Mouse (Mus musculus): Measurements from ENCODE around the gene Tmcc3. TPM values are rescaled to one million over a fixed set of nuclear protein-coding genes. Genes with fewer than 3 reads are reported as not detected.

The Tmcc3 gene
- polyA plus RNA-seq, 1 experiment from 2014 or later = 8.6 TPM

DNA sequence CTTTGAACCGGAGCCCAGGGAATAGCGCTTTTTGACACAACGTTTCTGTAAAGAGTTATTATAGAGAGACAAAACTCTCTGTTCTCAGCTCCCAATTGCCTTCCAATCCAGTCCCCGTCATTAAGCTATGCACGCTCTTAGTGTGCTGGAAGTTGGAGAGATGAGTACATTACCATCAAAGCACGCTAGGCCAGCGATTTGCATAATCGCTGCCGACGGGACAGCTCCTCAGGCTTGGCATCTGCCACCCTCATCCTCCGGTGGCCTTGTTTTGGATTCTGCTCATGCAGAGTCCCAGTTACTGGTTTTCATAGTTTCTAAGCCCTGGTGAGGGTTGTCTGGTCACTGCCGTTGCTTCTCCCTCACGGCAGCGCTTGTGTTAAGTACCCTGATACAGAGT lies 70.9 kb downstream of the Tmcc3 start:
- H3K36me3 ChIP-seq = no peaks in the 10 kb centered on the region
- no peaks in the 10 kb centered on the region for H3K27me3 ChIP-seq (replicated peaks)
- no peak overlapping the region for H3K4me3 ChIP-seq (replicated peaks)
- H3K9me3 ChIP-seq = no peaks in the 10 kb centered on the region
- no peak overlapping the region for H3K4me2 ChIP-seq (replicated peaks)
- no peak overlapping the region for H3K9ac ChIP-seq
- WGBS = 89% methylated on average over 14 of the region's 14 CpGs
- no peak for ATAC-seq
- H3K27ac ChIP-seq = no peak overlapping the region
- H3K4me1 ChIP-seq (replicated peaks) = no peaks in the 10 kb centered on the region

DNA sequence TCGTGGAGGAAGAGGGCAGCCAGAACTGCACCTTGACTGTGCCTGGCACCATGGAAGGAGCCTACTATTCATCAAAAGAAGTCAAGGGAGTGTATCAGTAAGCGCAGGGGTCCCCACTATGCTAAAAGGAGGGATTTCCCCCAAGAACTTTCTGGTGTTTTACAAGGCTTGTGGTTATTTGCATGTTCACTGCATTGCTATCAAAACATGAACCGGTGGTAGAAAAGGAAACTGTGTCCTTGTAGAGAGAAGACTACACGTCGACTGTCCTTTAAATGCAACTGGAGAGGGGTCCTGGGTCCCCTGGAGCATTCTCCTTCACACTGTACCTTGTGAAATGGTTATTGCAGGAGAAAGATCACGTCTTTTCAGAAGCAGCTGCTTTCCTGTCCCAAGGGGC lies 71.8 kb downstream of the Tmcc3 start:
- no peak overlapping the region for H3K9ac ChIP-seq
- H3K9me3 ChIP-seq = no peaks in the 10 kb centered on the region
- H3K36me3 ChIP-seq = no peaks in the 10 kb centered on the region
- no peak for ATAC-seq
- H3K4me3 ChIP-seq (replicated peaks) = no peak overlapping the region
- no peak overlapping the region for H3K4me2 ChIP-seq (replicated peaks)
- H3K27me3 ChIP-seq (replicated peaks) = no peaks in the 10 kb centered on the region
- 84% methylated on average over 6 of the region's 6 CpGs for WGBS
- H3K4me1 ChIP-seq (replicated peaks) = no peaks in the 10 kb centered on the region
- no peak overlapping the region for H3K27ac ChIP-seq

DNA sequence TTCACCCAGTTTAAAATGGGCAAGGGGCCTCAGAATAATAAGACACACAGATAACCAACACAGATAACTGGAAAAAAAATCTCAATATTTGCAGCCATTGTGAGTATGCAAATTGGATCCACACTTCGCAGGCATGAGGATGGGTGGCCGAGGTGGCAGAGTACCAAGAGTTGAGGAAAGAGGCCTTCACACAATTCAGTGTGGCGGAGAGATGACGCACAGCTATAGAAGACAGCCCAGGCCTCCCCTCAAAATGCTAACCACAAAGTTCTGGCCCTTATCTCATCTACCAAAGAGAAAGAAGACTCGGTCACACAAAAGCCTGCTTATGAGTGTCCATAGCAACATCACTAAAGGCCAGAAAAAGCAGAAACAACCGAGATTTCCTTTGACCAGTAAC lies 77.5 kb downstream of the Tmcc3 start:
- Histone ChIP-seq H3K27ac (no peak overlapping the region), H3K4me3 (replicated peaks) (no peak overlapping the region), H3K4me2 (replicated peaks) (no peak overlapping the region), H3K36me3 (no peaks in the 10 kb centered on the region), H3K4me1 (replicated peaks) (no peaks in the 10 kb centered on the region), H3K9ac (no peak overlapping the region), H3K9me3 (no peaks in the 10 kb centered on the region), H3K27me3 (replicated peaks) (no peaks in the 10 kb centered on the region)
- ATAC-seq = no peak
- WGBS = 89% methylated on average over 6 of the region's 6 CpGs

DNA sequence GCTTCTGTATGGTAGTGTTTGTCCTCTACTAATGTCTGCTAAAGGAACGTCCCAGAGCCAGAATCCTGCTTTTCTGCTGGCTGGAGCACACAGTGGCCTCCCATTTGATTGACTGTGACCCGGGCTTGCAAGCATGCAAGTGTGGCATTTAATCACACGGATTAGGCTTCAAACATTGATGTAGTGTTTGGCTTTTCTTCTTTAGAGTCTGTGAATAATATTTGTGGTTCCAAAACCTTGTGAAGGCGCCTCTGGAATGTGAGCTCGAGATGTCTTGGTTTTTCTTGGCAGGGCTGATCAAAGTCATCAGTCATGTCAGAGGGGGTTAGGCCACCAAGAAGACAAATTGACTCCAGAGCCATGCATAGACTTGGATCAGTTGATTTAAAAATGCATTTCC lies 79.3 kb downstream of the Tmcc3 start:
- Histone ChIP-seq H3K4me3 (replicated peaks) (no peak overlapping the region), H3K9me3 (no peaks in the 10 kb centered on the region), H3K4me2 (replicated peaks) (no peak overlapping the region), H3K27me3 (replicated peaks) (no peaks in the 10 kb centered on the region), H3K36me3 (no peaks in the 10 kb centered on the region), H3K27ac (no peak overlapping the region), H3K4me1 (replicated peaks) (no peaks in the 10 kb centered on the region), H3K9ac (no peak overlapping the region)
- 56% methylated on average over 5 of the region's 5 CpGs for WGBS
- no peak for ATAC-seq

DNA sequence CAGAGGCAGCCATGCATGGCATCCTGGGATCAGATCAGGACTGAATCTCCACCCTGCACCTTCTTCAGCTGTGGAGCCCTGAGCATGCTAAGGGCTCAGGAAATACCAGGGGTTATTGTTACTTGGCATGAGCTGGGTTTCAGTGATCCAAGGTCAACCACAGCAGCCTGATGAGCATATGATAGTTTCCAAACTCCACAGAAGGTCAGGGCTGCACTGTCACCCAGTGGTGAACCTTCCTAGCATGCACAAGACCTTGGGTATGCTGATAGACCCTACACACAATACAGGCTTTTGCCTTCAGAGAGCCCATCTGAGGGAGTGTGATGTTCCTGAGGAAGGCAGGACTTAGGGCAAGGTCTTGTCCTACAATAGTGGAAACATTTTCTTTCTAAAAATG lies 82.5 kb downstream of the Tmcc3 start:
- Histone ChIP-seq H3K4me2 (replicated peaks) (no peak overlapping the region), H3K4me1 (replicated peaks) (no peaks in the 10 kb centered on the region), H3K4me3 (replicated peaks) (no peak overlapping the region), H3K27ac (no peak overlapping the region), H3K36me3 (no peaks in the 10 kb centered on the region), H3K9ac (no peak overlapping the region), H3K9me3 (no peaks in the 10 kb centered on the region), H3K27me3 (replicated peaks) (no peaks in the 10 kb centered on the region)
- ATAC-seq = no peak

DNA sequence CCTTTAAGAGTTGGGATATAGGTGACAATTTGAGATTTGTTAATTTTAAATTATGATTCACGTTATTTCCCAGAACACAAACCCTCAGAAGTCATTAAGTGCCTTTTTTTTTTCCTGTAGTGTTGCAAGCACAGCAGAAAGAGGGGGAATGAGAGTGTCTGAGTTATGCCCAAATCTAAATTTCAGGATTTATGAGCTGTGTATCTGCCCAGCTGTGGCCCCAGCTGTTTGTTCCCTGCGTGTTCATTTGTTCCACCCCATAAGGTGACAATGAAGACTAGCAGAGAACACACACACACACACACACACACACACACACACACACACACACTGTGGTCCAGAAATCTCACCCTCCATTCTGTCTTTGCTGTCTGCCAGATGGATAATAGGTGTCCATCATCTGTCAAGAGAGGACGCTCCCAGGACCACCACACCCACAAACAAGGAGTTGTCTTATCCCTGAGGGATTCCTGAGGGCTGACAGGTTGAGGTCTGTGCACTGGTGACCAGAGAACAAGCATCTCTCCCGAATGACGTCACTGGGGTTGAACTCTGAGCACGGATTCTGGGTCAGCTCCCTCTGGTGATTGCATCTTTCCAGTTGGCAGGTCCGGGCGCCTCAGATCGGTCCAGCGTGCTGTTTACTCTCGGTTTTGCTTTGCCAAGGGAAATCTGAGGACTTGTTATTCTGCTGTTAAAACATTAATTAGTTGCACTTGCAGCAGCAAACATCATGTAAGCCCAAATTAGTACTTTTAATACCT lies 86.3 kb downstream of the Tmcc3 start:
- Histone ChIP-seq H3K9ac (no peak overlapping the region), H3K9me3 (no peaks in the 10 kb centered on the region), H3K36me3 (no peaks in the 10 kb centered on the region), H3K27ac (no peak overlapping the region), H3K4me3 (replicated peaks) (no peak overlapping the region), H3K4me2 (replicated peaks) (no peak overlapping the region), H3K27me3 (replicated peaks) (no peaks in the 10 kb centered on the region), H3K4me1 (replicated peaks) (no peaks in the 10 kb centered on the region)
- ATAC-seq = no peak
- 62% methylated on average over 11 of the region's 11 CpGs for WGBS

DNA sequence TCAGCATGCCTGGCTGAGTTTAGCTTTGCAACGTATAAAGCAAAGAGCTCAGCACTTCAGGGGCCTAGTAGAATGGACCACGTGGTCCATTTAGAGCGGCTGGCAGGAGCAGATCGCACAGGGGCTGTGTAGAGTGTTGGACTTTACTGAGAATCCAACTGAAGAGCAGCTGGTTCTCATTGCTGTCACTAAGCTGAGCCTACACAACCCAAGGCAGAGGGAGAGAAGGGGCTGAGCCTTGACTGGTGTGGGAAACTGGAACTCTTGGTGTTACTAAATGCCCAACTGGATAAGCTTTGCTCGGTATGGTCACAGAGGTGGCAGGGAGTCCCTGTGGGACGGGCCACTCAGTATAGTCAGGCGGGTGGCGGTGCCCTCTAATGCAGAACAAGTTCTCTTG lies 89.1 kb downstream of the Tmcc3 start:
- WGBS = 72% methylated on average over 8 of the region's 8 CpGs
- Histone ChIP-seq H3K27ac (no peak overlapping the region), H3K27me3 (replicated peaks) (no peaks in the 10 kb centered on the region), H3K9me3 (no peaks in the 10 kb centered on the region), H3K4me2 (replicated peaks) (no peak overlapping the region), H3K4me3 (replicated peaks) (no peak overlapping the region), H3K36me3 (no peaks in the 10 kb centered on the region), H3K4me1 (replicated peaks) (no peaks in the 10 kb centered on the region), H3K9ac (no peak overlapping the region)
- no peak for ATAC-seq

DNA sequence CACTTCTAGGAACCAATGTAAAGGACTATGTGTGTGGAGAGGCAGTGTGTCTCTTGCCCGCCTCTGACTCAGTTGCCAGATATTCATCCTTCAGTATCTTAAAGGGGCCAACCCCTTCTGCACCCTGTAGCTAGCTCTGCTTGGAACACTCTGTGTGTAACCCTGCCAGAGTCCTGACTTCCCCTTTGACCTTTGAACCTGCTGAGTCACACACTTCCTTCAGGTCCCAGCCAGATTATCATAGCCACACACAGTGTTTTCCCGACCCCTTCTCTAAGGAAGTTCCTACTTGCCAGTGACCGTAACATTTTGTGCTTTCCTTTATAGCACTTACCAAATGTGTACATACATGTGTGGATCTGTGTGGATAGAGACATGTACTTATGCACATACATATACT lies 93.7 kb downstream of the Tmcc3 start:
- Histone ChIP-seq H3K4me1 (replicated peaks) (no peaks in the 10 kb centered on the region), H3K36me3 (no peaks in the 10 kb centered on the region), H3K4me3 (replicated peaks) (no peak overlapping the region), H3K4me2 (replicated peaks) (no peak overlapping the region), H3K27ac (no peak overlapping the region), H3K27me3 (replicated peaks) (no peaks in the 10 kb centered on the region), H3K9me3 (no peaks in the 10 kb centered on the region), H3K9ac (no peak overlapping the region)
- ATAC-seq = no peak
- WGBS = 56% methylated on average over 3 of the region's 3 CpGs

DNA sequence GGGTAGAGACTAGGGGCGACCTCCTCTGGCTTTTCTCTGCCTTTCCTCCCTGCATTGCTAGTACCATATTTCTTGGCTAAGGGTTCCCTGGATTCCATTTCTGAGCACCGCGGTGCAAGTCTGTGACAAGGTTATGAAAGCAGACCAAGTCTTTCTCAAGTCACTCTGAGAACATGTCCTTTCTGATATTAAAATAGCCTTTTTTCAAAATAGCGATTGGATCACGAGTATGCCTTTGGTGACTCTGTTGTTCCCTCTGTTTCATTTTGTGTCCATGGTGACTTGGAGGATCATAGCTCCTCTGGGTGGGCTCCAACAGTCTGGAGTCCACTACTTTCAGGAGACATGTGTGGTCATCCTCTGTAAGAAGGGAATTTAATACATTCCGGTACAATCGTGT lies 95.1 kb downstream of the Tmcc3 start:
- H3K4me3 ChIP-seq (replicated peaks) = no peak overlapping the region
- ATAC-seq = no peak
- 86% methylated on average over 7 of the region's 7 CpGs for WGBS
- H3K9ac ChIP-seq = no peak overlapping the region
- H3K36me3 ChIP-seq = no peaks in the 10 kb centered on the region
- no peaks in the 10 kb centered on the region for H3K9me3 ChIP-seq
- no peaks in the 10 kb centered on the region for H3K4me1 ChIP-seq (replicated peaks)
- no peaks in the 10 kb centered on the region for H3K27me3 ChIP-seq (replicated peaks)
- no peak overlapping the region for H3K4me2 ChIP-seq (replicated peaks)
- H3K27ac ChIP-seq = no peak overlapping the region

DNA sequence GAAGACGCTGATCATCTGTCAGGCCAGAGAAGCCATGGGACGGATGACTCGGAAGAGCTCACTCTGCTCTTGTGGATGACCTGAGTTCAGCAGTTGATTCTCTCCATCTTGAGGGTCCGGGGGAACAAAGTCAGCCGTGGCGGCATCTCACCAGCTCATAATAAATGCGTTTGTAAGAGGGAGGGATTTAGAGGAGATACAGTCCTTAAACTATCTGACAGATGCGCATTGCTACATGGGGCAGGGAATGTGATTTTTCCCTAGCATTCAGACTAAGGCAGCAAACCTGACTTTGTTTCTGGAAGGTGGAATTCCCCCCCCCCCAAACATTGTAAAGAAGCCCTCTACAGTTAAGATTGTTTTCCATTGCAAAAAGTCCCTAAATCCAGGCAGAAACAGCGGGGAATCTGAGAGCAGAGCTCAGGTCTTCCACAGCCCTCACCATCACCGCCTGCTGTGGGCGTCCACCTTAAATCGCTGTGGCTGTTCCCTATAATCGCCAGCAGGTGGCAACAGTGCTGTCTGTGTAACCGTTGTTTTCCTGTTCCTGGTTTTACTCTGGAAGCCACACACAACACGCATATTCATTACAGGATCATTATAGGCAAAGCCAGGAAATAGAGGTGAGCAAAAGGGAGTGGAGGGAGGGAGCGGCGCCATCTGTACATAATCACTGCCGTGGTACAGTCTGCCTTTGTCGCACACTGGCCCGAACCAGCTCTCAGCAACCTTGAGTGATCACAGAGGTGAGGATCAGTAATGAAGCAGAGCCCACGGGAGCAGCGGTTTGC lies 96.8 kb downstream of the Tmcc3 start:
- H3K27ac ChIP-seq = no peak overlapping the region

DNA sequence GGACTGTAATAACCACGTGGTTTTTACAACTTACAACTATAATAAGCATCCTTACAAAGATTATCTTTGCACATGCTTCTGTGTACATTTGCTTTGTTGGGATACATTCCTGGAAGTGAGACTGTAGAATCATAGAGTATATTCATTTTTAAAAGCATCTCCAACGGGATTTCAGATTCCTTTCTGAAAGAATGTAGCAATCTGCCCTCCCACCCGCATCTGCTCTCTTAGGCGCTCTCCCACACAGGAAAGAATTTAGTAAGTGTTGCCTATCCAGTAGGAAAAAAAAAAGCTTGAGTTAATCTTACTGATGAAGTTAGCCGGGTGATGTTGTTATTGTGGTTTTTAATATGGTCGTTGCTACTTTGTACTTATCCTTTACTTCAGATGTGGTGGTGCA lies 97.9 kb downstream of the Tmcc3 start:
- Histone ChIP-seq H3K4me2 (replicated peaks) (no peak overlapping the region), H3K27me3 (replicated peaks) (no peaks in the 10 kb centered on the region), H3K36me3 (no peaks in the 10 kb centered on the region), H3K4me3 (replicated peaks) (no peak overlapping the region), H3K9ac (no peak overlapping the region), H3K27ac (no peak overlapping the region), H3K4me1 (replicated peaks) (peaks cover 11% of the 10 kb centered on the region), H3K9me3 (no peaks in the 10 kb centered on the region)
- WGBS = 61% methylated on average over 6 of the region's 6 CpGs
- ATAC-seq = no peak

More for the DNA sequence above, 96.8 kb downstream of the Tmcc3 start:
- 21% methylated on average over 22 of the region's 22 CpGs for WGBS
- Histone ChIP-seq H3K36me3 (no peaks in the 10 kb centered on the region), H3K4me2 (replicated peaks) (peak overlapping the region; percentile 65), H3K9ac (no peak overlapping the region), H3K4me3 (replicated peaks) (peak overlapping the region; percentile 31), H3K27me3 (replicated peaks) (no peaks in the 10 kb centered on the region), H3K4me1 (replicated peaks) (peaks cover 3% of the 10 kb centered on the region), H3K9me3 (no peaks in the 10 kb centered on the region)
- peak; percentile 83 for ATAC-seq

DNA sequence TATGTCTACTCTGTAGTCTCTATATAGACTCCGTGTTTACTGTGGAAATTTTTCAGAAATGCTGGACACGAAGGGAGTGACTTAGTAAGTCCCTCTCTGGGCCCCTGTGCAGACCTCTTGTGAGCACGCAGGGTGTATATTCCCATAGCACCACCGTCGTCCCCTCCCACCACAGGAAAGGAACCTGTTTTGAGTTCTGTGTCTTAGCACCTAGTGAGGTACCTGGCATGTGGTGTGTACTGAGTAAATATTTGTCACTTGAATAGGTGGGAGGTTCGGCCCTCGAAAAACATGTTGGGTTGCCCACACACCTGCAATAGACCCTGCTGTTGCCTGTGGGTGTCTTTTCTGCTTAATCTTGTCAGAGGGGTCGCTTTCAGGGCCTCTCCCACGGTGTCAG lies 99.8 kb downstream of the Tmcc3 start:
- Histone ChIP-seq H3K4me2 (replicated peaks) (no peak overlapping the region), H3K4me3 (replicated peaks) (no peak overlapping the region), H3K9ac (no peak overlapping the region), H3K27ac (no peak overlapping the region), H3K4me1 (replicated peaks) (peaks cover 20% of the 10 kb centered on the region), H3K9me3 (no peaks in the 10 kb centered on the region), H3K36me3 (no peaks in the 10 kb centered on the region), H3K27me3 (replicated peaks) (no peaks in the 10 kb centered on the region)
- ATAC-seq = no peak
- WGBS = 73% methylated on average over 9 of the region's 9 CpGs
